Mouse (Mus musculus) cerebellum, adult 2 months (tissue): ENCODE measurements around the gene Irf4.

Source experiments
- CTCF ChIP-seq: fragments of 200-500 bp; IDR thresholded peaks from 2 replicates; pipeline ENCODE4 v1.5.1; 2011; ENCODE audit warnings: low read depth, mild to moderate bottlenecking, control low read depth, low read length, moderate library complexity, borderline replicate concordance; ENCODE audit not compliant: insufficient read depth
- POLR2A ChIP-seq: fragments of 200-500 bp; IDR thresholded peaks from 2 replicates; pipeline ENCODE4 v1.6.1; 2011; ENCODE audit warnings: low read length, control low read depth, borderline replicate concordance; ENCODE audit not compliant: insufficient read depth

DNA sequence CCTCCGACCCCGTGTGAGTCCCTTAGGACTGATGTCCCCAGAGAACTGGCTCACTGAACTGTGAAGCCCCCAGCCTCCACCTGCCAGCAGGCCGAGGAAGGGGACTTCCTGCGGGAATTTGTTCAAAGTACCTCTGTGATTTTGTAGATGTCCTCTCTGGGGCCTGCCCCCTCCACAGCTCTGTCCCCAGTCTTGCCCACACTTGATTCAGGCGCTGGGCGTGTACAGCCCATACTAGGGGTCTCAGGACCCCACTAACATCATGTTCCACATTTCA is 2.2 kb downstream of the Irf4 start:
- no peak for TF ChIP-seq CTCF
- TF ChIP-seq POLR2A = no peak
